Mouse (Mus musculus): Measurements from ENCODE around the gene Dhx15. TPM values are rescaled to one million over a fixed set of nuclear protein-coding genes. Genes with fewer than 3 reads are reported as not detected.
A peak's percentile ranks its signal among the peaks of the same experiment; 100 is the strongest.

Gene Dhx15
- polyA plus RNA-seq, 1 experiment from 2014 or later = 187 TPM

- peak overlapping the region; percentile 100 for H3K4me2 ChIP-seq
- H3K4me1 ChIP-seq = peaks cover 36% of the 10 kb centered on the region
- WGBS = 2% methylated on average over 17 of the region's 17 CpGs
- peak overlapping the region; percentile 67 for H3K4me3 ChIP-seq
- H3K27me3 ChIP-seq = peaks cover 50% of the 10 kb centered on the region
- ATAC-seq = peak; percentile 4
- peak overlapping the region; percentile 78; the same call in 1 of the 2 replicates for H3K9ac ChIP-seq
- no peak overlapping the region for H3K27ac ChIP-seq
- no peaks in the 10 kb centered on the region for H3K36me3 ChIP-seq (ENCODE audit: poor library complexity, severe bottlenecking)
- no peaks in the 10 kb centered on the region for H3K9me3 ChIP-seq (replicated peaks)
These were observed 73.9 kb downstream of the Dhx15 start for GRCm38 (mm10) chr5:52116404-52116803.

DNA sequence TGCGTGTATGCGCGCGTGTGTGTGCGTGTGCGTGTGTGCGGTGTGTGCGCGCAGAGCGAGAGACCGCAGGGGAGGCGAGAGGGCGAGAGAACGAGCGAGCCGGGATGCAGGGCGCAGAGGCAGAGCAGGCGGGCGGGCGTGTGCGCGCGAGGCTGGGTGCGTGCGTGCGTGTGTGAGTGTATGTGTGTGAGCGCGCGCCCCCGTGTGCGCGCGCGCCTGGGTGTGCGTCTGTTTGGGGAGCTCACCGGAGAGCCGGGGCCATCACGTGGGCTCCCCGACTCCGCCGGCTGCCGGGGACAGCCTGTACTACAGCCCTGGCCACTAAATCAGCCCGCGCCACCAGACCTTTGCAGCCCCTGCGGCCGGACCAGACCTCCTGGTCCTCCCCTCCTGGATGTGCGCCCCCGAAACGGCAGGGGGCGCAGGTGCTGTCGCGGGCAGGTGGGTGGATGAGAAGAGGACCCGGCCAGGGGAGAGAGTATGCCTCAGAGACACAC is 74.4 kb downstream of the Dhx15 start:
- WGBS = 0% methylated on average over 16 of the region's 53 CpGs
- Histone ChIP-seq H3K9me3 (replicated peaks) (no peaks in the 10 kb centered on the region), H3K4me3 (peak overlapping the region; percentile 67), H3K4me2 (peak overlapping the region; percentile 100), H3K4me1 (peaks cover 37% of the 10 kb centered on the region), H3K27me3 (peaks cover 53% of the 10 kb centered on the region), H3K9ac (peak overlapping the region; percentile 78), H3K27ac (no peak overlapping the region; the same call in 1 of the 2 replicates), H3K36me3 (ENCODE audit: poor library complexity, severe bottlenecking) (no peaks in the 10 kb centered on the region)
- ATAC-seq = peak; percentile 88

DNA sequence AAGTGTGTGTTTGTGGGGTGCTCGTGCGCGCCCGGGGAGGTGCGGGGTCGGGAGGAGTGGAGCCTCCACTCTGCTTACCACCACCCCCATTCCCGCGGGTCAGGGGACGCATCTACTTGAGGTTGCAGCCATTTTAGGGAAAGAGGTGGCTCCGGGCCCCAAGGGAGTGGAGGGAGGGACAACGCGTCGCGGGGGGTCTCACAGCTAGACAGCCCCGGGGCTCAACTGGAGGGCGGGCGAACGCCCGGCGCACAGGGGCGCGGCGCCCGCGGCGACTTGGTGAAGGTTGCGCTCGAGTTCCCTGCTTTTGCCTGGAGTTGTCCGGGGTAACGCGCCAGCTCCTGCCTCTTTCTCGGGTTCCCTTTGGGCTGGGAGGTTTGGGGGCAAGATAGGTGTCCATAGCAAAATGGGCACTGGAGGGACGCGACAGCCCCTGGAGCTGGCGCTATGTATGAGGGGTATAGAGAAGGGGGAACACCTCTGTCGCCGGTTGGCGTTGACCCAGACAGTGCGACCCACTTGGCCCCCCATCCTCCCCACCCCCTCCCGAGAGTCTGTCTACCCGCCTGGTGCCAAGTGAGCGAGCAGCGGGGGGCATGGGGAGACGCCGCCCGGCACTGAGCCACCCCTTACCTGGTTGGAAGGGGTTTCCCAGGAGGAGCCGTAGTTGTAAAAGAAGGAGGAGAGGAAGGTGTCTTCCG is 75.4 kb downstream of the Dhx15 start:
- H3K4me3 ChIP-seq = peak overlapping the region; percentile 67
- H3K4me1 ChIP-seq = peaks cover 41% of the 10 kb centered on the region
- H3K36me3 ChIP-seq (ENCODE audit: poor library complexity, severe bottlenecking) = no peaks in the 10 kb centered on the region
- 0% methylated on average over 41 of the region's 48 CpGs for WGBS
- peak overlapping the region; percentile 100 for H3K4me2 ChIP-seq
- H3K27me3 ChIP-seq = peaks cover 62% of the 10 kb centered on the region
- peak overlapping the region; percentile 78 for H3K9ac ChIP-seq
- H3K27ac ChIP-seq = no peak overlapping the region
- ATAC-seq = 0 out of 2 replicates have a peak, but pooled peaks have one; percentile 9
- no peaks in the 10 kb centered on the region for H3K9me3 ChIP-seq (replicated peaks)

DNA sequence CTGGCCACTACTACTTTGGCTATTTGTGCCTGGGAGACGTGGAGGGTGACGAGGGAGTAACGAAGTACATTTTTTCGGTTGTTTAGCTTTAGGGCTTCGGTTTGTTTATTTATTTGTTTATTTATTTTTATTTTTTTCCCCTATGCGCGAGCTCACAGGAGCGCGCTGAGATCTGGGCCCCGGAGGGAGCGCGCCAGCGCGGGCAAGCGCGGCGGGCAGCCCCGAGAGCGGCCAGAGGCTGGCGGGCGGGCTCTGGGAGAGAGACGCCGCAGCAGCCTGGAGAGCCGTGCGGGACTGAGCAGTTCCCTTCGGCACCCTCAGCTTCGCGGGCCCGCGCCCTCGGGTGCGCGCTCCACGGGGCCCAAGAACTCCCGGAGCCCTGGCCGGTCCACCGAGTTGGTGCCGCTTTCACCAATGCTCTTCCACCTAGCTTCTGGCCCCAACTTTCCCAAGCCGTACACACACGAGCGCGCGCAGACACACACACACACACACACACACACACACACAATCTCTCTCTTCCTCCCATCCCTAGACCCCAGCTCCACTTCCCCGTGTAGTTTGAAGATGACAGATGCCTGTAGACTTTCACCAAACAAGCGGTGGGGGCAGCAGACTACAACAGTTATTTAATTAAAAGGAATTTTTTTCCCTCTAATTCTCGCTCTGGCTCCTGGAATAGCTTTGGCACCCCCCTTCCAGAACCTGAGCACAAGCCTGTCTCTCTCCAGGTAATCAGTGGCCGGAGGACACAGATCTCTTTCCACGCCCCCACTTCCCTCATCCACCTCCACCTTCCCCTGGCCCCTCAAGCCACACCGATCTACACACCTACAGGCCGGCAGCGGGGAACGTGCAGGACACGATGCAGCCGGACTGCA is 76.2 kb downstream of the Dhx15 start:
- peak overlapping the region; percentile 67 for H3K4me3 ChIP-seq
- H3K27me3 ChIP-seq = peaks cover 67% of the 10 kb centered on the region
- peak overlapping the region; percentile 100 for H3K4me2 ChIP-seq
- peaks cover 41% of the 10 kb centered on the region for H3K4me1 ChIP-seq
- H3K9me3 ChIP-seq (replicated peaks) = no peaks in the 10 kb centered on the region
- H3K36me3 ChIP-seq (ENCODE audit: poor library complexity, severe bottlenecking) = no peaks in the 10 kb centered on the region
- peak; percentile 27; the same call in 1 of the 2 replicates for ATAC-seq
- WGBS = under 1% methylated on average over 51 of the region's 54 CpGs
- no peak overlapping the region for H3K27ac ChIP-seq
- H3K9ac ChIP-seq = peak overlapping the region; percentile 78

DNA sequence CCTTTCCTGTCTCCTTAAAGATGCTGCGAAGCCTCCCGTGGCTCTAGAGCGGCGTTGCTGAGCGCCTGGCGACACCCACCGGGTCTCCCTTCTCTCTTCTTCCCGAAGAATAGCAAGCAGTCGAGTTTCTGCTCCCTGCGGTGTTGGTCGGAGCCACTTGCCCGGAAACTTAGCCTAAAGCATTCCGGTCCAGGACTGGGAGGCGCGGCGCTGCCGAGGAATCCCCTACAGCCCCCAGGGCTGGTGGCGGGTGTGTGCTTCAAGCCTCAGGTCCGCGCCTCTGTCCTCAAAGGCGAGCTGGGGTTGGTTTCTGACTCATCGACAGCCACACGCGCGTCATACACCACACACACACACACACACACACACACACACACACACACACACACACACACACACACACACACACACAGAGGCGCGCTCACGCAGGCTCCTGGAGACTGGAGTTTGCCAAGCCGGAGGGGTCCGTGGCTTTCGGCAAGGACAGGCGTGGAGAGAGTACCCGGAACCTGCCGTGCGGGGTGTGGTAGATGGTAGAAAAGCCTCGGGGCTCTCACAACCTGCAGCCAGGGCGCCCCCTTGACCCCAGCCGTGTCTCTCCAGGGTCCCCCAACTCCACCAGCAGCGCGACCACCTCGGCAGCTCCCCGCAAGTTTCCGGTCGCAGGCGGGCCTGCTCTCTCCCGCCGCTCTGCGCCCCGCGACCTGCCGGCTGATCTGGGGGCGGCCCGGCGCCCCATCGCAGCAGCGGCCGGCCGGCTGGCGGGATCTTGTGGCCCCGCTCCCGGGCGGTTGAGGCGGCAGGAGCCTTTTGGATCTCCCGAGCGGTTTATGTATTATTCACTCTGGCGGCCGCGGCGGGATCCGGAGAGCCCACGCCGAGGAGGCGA is 77.1 kb downstream of the Dhx15 start:
- no peaks in the 10 kb centered on the region for H3K9me3 ChIP-seq (replicated peaks)
- H3K4me3 ChIP-seq = peak overlapping the region; percentile 67
- peaks cover 63% of the 10 kb centered on the region for H3K27me3 ChIP-seq
- peaks cover 41% of the 10 kb centered on the region for H3K4me1 ChIP-seq
- H3K36me3 ChIP-seq (ENCODE audit: poor library complexity, severe bottlenecking) = no peaks in the 10 kb centered on the region
- under 1% methylated on average over 58 of the region's 73 CpGs for WGBS
- no peak for ATAC-seq
- no peak overlapping the region for H3K27ac ChIP-seq
- peak overlapping the region; percentile 78 for H3K9ac ChIP-seq
- peak overlapping the region; percentile 100 for H3K4me2 ChIP-seq

GRCm38 (mm10) chr5:52112191-52112760 is 78.0 kb downstream of the Dhx15 start:
- ATAC-seq = no peak
- no peak overlapping the region for H3K27ac ChIP-seq
- H3K9ac ChIP-seq = peak overlapping the region; percentile 78
- peaks cover 41% of the 10 kb centered on the region for H3K4me1 ChIP-seq
- no peaks in the 10 kb centered on the region for H3K9me3 ChIP-seq (replicated peaks)
- H3K27me3 ChIP-seq = peaks cover 56% of the 10 kb centered on the region
- 5% methylated on average over 16 of the region's 16 CpGs for WGBS
- no peaks in the 10 kb centered on the region for H3K36me3 ChIP-seq (ENCODE audit: poor library complexity, severe bottlenecking)
- H3K4me2 ChIP-seq = peak overlapping the region; percentile 100
- H3K4me3 ChIP-seq = peak overlapping the region; percentile 67

GRCm38 (mm10) chr5:52110808-52111663 is 79.3 kb downstream of the Dhx15 start:
- Histone ChIP-seq H3K9ac (no peak overlapping the region), H3K27ac (no peak overlapping the region), H3K4me3 (no peak overlapping the region), H3K4me2 (no peak overlapping the region), H3K4me1 (peaks cover 36% of the 10 kb centered on the region), H3K9me3 (replicated peaks) (no peaks in the 10 kb centered on the region), H3K36me3 (ENCODE audit: poor library complexity, severe bottlenecking) (no peaks in the 10 kb centered on the region), H3K27me3 (peaks cover 49% of the 10 kb centered on the region)
- no peak for ATAC-seq
- 54% methylated on average over 10 of the region's 10 CpGs for WGBS

Small RNAs within 50 kb of the gene (microRNA-seq; reads per million reads assigned to microRNA genes)
- not detected for gene Mir6417

Other genes starting within 250 kb of the Dhx15 start
- 0.16 and 0.35 TPM in 2 replicates for gene Sod3, start 173.3 kb upstream of the Dhx15 start, polyA plus RNA-seq (2015; fragmentation: Nextera tagmentation; extraction: Ambion mirVana)

All from forebrain, embryonic 13.5 days (tissue).